Mouse (Mus musculus) kidney, embryonic 16.5 days (tissue): Measurements from ENCODE around the gene Cdkal1. TPM values are rescaled to one million over a fixed set of nuclear protein-coding genes. Genes with fewer than 3 reads are reported as not detected.

Experiments used
- ATAC-seq: fragments of 200-750 bp; cut with Nextera tagmentation; 2 replicates; pipeline ENCODE4 v1.8.0; 2017; ENCODE audit warnings: moderate TSS enrichment; ENCODE audit not compliant: low FRiP score, low TSS enrichment
- H3K27ac ChIP-seq: fragments of 300-500 bp; sonication (generic); 2 replicates; pipeline ENCODE4 v1.5.1; 2014; ENCODE audit warnings: low read length
- H3K27me3 ChIP-seq: fragments of 300-500 bp; sonication (generic); 2 replicates; pipeline ENCODE4 v1.6.1; 2014; ENCODE audit warnings: low read length, control low read depth, mixed read lengths; ENCODE audit not compliant: insufficient read depth
- H3K36me3 ChIP-seq: fragments of 300-500 bp; sonication (generic); 2 replicates; pipeline ENCODE4 v1.6.1; 2014; ENCODE audit warnings: low read length, control low read depth, mixed read lengths; ENCODE audit not compliant: insufficient read depth
- H3K4me1 ChIP-seq: fragments of 300-500 bp; sonication (generic); 2 replicates; pipeline ENCODE4 v1.6.1; 2014; ENCODE audit warnings: low read length, control low read depth, mixed read lengths; ENCODE audit not compliant: insufficient read depth
- H3K4me2 ChIP-seq: fragments of 300-500 bp; sonication (generic); replicated peaks from 2 replicates; pipeline ENCODE4 v1.6.1; 2014; ENCODE audit warnings: low read depth, low read length
- H3K4me3 ChIP-seq: fragments of 300-500 bp; sonication (generic); 2 replicates; pipeline ENCODE4 v1.5.1; 2014; ENCODE audit warnings: mild to moderate bottlenecking, low read length
- H3K9ac ChIP-seq: fragments of 300-500 bp; sonication (generic); replicated peaks from 2 replicates; pipeline ENCODE4 v1.6.1; 2014; ENCODE audit warnings: low read length
- H3K9me3 ChIP-seq: fragments of 300-500 bp; sonication (generic); 2 replicates; pipeline ENCODE4 v1.6.1; 2016; ENCODE audit warnings: low read length, control low read depth
- WGBS: fragments of 180-500 bp; shearing (Covaris S2); extraction: QIAGEN DNeasy Blood & Tissue Kit; methylation state at CpG from one replicate; pipeline ENCODE4 v1.1.7; 2014; 5-methylcytosine and 5-hydroxymethylcytosine counted together
- polyA plus RNA-seq: library from polyadenylated mRNA; unstranded; fragments of >200 nt; fragmentation: Nextera tagmentation; extraction: Ambion mirVana; gene quantifications from 2 replicates; pipeline ENCODE4 v1.2.1, GENCODE M21; 2015

The Cdkal1 gene
- polyA plus RNA-seq, 1 experiment from 2014 or later: 31.3 TPM

DNA sequence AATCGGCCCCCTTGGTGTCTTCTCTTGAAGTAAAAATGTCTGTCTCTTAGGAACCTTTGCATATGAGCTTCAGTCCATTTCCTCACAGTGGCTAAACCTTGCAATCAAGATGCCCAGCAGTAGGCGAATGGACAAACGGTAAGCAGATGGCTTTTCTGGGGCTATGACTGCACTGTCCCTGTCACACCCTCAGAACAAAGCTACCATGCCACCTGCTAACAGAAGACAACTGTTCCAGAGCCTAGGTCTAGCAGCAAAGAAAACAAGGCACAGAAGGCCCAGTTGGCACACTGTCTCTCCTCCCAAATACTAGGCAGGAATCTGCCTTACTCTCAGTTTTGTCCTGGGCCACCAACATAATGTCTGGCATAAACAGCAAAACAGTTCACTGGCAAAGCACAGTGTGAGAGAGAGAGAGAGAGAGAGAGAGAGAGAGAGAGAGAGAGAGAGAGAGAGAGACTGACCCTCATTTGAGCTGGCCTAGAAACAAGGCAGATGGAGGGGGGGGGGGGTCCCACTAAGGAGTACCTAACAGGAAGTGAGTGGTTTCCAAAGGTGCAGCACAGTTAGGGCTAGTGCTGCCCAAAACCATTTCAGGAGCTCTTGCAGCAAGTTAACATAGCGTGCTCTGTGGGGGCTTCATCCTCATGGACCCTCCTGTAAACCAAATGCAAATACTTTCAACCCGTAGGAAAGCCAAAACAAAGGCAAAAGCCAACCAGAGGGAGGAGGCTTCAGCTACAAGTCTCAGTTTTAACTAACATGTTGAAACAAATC is 95.6 kb downstream of the Cdkal1 start:
- Histone ChIP-seq H3K9me3 (no peaks in the 10 kb centered on the region), H3K27me3 (no peaks in the 10 kb centered on the region), H3K4me1 (peaks cover 11% of the 10 kb centered on the region; the same call in 1 of the 2 replicates), H3K27ac (no peak overlapping the region), H3K36me3 (no peaks in the 10 kb centered on the region), H3K4me3 (no peak overlapping the region), H3K4me2 (no peak overlapping the region), H3K9ac (no peak overlapping the region)
- WGBS: 79% methylated on average over 5 of the region's 5 CpGs
- ATAC-seq: no peak

DNA sequence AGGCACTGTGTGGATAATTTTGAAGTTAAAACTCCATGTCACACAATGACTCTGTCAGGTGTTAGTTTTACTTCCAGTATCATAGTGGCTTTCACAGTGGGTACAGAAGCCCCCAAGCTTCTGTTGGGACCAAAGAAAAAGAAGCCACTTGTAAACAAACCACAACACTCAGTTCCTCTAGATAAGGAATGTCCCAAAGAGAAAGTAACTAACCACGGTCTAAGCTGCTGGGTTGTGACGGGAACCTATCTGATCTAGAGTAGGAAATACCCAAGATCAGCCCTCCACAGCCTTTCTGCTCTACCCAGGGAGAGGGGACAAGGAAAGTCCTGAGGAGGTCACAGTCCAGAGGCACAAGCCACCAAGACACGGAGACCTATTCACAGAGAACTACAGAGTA is 99.4 kb downstream of the Cdkal1 start:
- Histone ChIP-seq H3K9me3 (no peaks in the 10 kb centered on the region), H3K4me2 (no peak overlapping the region), H3K36me3 (no peaks in the 10 kb centered on the region), H3K27ac (peak overlapping the region; percentile 43; the same call in 1 of the 2 replicates), H3K27me3 (no peaks in the 10 kb centered on the region), H3K4me3 (no peak overlapping the region), H3K4me1 (peaks cover 11% of the 10 kb centered on the region; the same call in 1 of the 2 replicates), H3K9ac (no peak overlapping the region)
- 71% methylated on average over 3 of the region's 3 CpGs for WGBS
- no peak for ATAC-seq

DNA sequence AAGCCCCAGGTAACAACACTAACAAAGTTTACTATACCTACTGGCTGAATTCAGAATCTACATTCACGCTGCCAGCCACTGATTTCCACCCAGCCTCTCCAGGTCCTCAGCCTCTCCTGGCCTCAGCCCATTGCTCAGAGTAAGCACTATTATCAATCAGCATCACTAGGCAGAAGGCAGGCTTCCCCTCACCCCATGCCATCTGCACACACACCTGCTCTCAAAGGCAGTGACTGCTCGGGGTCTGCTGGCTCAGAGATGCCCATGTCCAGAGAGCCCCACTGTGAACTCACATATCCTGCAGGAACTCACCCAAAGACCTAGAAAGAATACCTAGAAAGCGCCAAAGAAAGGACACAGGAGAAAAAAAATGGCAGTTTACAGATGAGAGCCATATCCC is 102.2 kb downstream of the Cdkal1 start:
- peaks cover 7% of the 10 kb centered on the region; the same call in 1 of the 2 replicates for H3K4me1 ChIP-seq
- H3K9me3 ChIP-seq: no peaks in the 10 kb centered on the region
- no peak overlapping the region for H3K9ac ChIP-seq
- no peak overlapping the region for H3K4me3 ChIP-seq
- WGBS: 91% methylated on average over 3 of the region's 3 CpGs
- no peak for ATAC-seq
- no peaks in the 10 kb centered on the region for H3K27me3 ChIP-seq
- H3K4me2 ChIP-seq: no peak overlapping the region
- H3K27ac ChIP-seq: no peak overlapping the region
- H3K36me3 ChIP-seq: no peaks in the 10 kb centered on the region

DNA sequence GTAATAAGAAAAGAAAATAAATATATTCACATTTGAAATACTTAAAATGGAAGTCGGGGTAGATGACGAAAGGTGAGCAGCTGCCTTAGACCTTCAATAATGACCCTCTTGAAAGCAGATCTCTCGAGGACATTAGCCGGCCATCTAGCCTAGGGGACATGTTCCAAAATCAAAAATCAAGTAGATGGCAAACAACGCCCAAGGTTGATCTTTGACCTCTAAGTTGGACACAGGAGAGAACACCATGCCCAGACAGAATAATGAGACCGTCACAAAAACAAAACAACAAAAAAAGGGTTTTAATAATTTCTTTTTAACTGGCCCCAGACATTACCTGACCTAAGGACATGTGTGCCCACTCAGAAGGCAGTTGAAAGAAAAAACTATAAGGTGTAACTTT is 103.4 kb downstream of the Cdkal1 start:
- H3K27ac ChIP-seq: no peak overlapping the region
- peaks cover 6% of the 10 kb centered on the region; the same call in 1 of the 2 replicates for H3K4me1 ChIP-seq
- no peaks in the 10 kb centered on the region for H3K9me3 ChIP-seq
- H3K4me2 ChIP-seq: no peak overlapping the region
- WGBS: 89% methylated on average over 6 of the region's 6 CpGs
- no peak overlapping the region for H3K4me3 ChIP-seq
- H3K9ac ChIP-seq: no peak overlapping the region
- H3K36me3 ChIP-seq: no peaks in the 10 kb centered on the region
- ATAC-seq: no peak
- H3K27me3 ChIP-seq: no peaks in the 10 kb centered on the region

DNA sequence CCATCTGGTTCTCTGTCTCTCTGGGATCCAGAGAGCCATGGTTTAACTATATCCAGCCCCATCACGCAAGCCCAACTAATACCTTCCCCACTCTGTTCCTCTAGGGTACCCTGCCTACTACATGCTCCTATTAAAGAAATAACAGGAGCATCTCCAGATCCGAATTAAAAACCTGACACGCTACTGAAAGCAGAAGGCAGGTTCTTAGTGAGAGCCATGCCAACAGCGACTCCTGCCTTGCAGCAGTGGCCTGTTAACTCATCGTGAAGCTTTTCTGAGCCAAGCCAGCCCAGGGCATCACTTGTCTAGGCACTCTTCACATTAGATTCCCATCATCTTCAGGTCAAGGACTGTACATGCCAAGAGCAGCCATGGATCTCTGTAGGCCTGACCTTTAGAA is 104.3 kb downstream of the Cdkal1 start:
- Histone ChIP-seq H3K27ac (no peak overlapping the region), H3K4me3 (no peak overlapping the region), H3K4me2 (no peak overlapping the region), H3K9ac (no peak overlapping the region), H3K9me3 (no peaks in the 10 kb centered on the region), H3K36me3 (no peaks in the 10 kb centered on the region), H3K4me1 (peaks cover 9% of the 10 kb centered on the region; the same call in 1 of the 2 replicates), H3K27me3 (no peaks in the 10 kb centered on the region)
- WGBS: 94% methylated on average over 5 of the region's 5 CpGs
- ATAC-seq: no peak

DNA sequence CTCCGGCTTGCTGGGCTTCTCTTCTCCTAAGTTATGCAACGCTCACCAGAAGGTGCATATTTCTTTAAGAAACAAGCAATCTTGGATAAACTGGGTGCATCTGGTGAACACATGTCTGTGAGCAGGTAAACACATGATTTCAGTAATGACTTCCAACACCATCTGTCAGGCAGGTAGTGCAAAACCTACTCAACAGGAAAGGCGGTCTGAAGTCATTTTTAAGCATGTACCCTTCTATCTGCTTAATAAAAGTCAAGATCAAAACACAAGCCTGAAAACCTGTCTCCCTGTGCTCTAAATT is 108.2 kb downstream of the Cdkal1 start:
- Histone ChIP-seq H3K9me3 (no peaks in the 10 kb centered on the region), H3K27me3 (no peaks in the 10 kb centered on the region), H3K36me3 (no peaks in the 10 kb centered on the region), H3K4me3 (no peak overlapping the region), H3K4me1 (peaks cover 16% of the 10 kb centered on the region), H3K9ac (no peak overlapping the region), H3K4me2 (no peak overlapping the region), H3K27ac (no peak overlapping the region)
- WGBS: 86% methylated on average over 3 of the region's 3 CpGs
- ATAC-seq: no peak

DNA sequence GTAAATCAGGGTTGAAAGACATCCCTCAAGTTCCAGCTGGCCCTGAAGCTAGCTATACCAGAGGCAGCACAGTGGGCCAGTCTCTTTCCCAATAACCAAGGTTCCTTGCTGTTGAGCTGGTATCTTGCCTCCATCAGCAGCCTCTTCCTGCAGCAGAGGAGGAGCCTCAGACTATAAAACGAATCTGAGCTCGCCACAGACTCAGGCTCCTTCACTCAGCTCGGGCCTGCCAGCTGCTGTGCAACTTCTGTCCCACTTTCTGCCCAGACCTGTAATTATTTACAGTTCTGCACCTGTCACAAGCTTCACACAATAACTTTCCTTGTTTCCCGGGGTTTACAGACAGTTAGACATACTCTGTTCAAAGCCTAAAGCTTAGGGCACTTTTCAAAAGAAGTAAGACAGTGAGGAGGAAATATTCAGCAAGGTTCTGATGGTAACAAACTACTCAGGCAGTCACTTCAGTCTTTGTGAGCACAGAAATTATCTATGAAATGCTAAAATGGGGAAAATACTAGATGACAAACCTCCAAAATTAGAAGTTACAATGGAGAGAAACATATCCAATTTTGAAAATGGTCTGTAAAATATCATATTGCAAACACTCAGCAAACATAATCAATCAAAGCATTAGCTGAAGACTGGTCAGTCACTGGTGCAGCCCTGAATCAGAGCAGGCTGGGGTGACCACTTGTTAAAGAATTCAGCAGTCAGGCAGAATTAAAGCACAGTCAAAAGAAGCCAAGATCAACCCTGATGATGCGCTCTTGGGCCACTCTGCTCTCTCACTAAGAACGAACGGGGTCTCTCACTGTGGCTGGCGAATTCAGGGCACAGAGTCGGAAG is 108.8 kb downstream of the Cdkal1 start:
- Histone ChIP-seq H3K27ac (peak overlapping the region; percentile 25; the same call in 1 of the 2 replicates), H3K36me3 (no peaks in the 10 kb centered on the region), H3K27me3 (no peaks in the 10 kb centered on the region), H3K4me1 (peaks cover 16% of the 10 kb centered on the region), H3K4me3 (no peak overlapping the region), H3K4me2 (no peak overlapping the region), H3K9ac (no peak overlapping the region), H3K9me3 (no peaks in the 10 kb centered on the region)
- peak; percentile 46; the same call in 1 of the 2 replicates for ATAC-seq
- WGBS: 60% methylated on average over 9 of the region's 9 CpGs

DNA sequence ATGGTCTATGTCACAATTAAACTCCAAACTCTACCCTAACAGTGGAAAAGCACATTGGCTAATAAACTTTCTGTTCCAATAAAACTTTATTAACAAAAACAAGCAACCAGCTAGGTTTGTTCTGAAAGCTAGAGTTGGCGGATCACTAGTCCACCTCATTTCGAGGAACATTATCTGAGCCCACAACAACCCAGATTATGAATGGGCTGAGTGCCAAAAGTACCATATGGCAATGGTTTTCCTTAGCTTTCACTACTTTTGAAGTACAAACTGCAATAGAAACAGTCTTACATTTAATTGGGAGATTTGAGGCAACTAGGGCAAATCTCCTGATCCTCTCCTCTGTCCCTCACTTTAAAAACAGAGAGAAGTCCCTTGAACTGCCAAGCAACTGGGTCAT is 110.4 kb downstream of the Cdkal1 start:
- Histone ChIP-seq H3K36me3 (no peaks in the 10 kb centered on the region), H3K4me3 (no peak overlapping the region), H3K27me3 (no peaks in the 10 kb centered on the region), H3K27ac (no peak overlapping the region), H3K4me1 (peaks cover 16% of the 10 kb centered on the region), H3K4me2 (no peak overlapping the region), H3K9ac (no peak overlapping the region), H3K9me3 (no peaks in the 10 kb centered on the region)
- ATAC-seq: no peak
- WGBS: 70% methylated on average over 2 of the region's 2 CpGs

DNA sequence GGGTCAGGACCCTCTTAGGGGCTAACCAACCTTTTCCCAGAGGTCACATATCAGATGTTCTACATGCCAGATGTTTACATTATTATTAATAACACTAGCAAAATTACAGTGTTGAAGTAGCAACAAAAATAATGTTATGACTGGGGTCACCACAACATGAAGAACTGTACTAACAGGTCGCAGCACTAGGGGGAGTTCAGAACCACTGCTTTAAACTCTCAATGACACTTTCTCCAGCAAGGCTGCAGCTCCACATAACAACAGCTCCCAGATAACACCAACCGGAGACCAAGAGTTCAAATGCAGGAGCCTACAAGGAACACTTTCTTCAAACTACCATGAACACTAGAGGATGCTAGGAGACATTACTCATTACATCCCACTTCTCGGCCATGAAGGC is 111.3 kb downstream of the Cdkal1 start:
- Histone ChIP-seq H3K27me3 (no peaks in the 10 kb centered on the region), H3K36me3 (no peaks in the 10 kb centered on the region), H3K9me3 (no peaks in the 10 kb centered on the region), H3K4me3 (no peak overlapping the region), H3K9ac (no peak overlapping the region), H3K27ac (no peak overlapping the region), H3K4me1 (peaks cover 16% of the 10 kb centered on the region), H3K4me2 (no peak overlapping the region)
- ATAC-seq: no peak
- WGBS: 81% methylated on average over 3 of the region's 3 CpGs

DNA sequence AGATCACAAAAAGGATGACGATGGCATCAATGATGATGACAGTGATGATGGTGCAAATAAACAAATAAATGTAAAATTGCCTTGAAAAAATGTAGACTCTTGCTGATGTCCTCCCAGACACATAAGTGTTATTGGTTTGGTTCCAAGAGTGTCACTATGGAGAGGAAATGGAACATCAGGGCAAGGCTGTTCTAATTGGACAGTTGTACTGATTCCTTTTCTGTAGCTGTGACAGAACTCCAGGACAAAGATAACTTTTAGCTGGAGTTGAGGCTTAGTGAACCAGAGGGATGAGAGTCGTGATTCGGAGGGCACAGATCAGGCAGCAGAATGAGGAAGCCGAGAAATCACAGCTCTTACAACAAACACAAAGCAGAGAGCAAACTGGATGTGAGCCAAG is 111.7 kb downstream of the Cdkal1 start:
- 70% methylated on average over 4 of the region's 4 CpGs for WGBS
- Histone ChIP-seq H3K36me3 (no peaks in the 10 kb centered on the region), H3K4me2 (no peak overlapping the region), H3K9ac (no peak overlapping the region), H3K4me3 (no peak overlapping the region), H3K27me3 (no peaks in the 10 kb centered on the region), H3K27ac (no peak overlapping the region), H3K9me3 (no peaks in the 10 kb centered on the region), H3K4me1 (peaks cover 16% of the 10 kb centered on the region)
- ATAC-seq: no peak
